Mouse (Mus musculus) erythroid progenitor cell, adult 5-6 weeks (primary cell): ENCODE results near the gene Slc5a1. TPM values are rescaled to one million over a fixed set of nuclear protein-coding genes. Genes with fewer than 3 reads are reported as not detected.

Source experiments
- ATAC-seq: replicated peaks from 2 replicates; pipeline ENCODE4 v1.8.0; 2016; ENCODE audit warnings: moderate number of reproducible peaks, mild to moderate bottlenecking, moderate TSS enrichment, inconsistent platforms; ENCODE audit not compliant: poor library complexity, low FRiP score, severe bottlenecking
- total RNA-seq, 2 experiments: library from RNA; stranded (forward) in 1 of 2; stranded (reverse) in 1 of 2; fragments of 150-400 nt in 1 of 2; fragments of 186-747, 209-891 nt in 1 of 2; gene quantifications; 2 replicates each; pipeline versions ENCODE4 v1.2.3 to v1.2.4; 2015 to 2017; ENCODE audit warnings: low replicate concordance in 2 of 2

Gene Slc5a1
- total RNA-seq (2015; ENCODE audit: low replicate concordance) (not detected in 2 replicates), total RNA-seq (2017; ENCODE audit: low replicate concordance) (not detected in 2 replicates)

- ATAC-seq, result no peak
Measured at GRCm38 (mm10) chr5:33104025-33104481, at the start of gene Slc5a1. TSS of gene Slc5a1 (plus strand) at chr5:33104219.

- no peak for ATAC-seq
Measured at GRCm38 (mm10) chr5:33056126-33056765, 47.8 kb upstream of the Slc5a1 start.

GRCm38 (mm10) chr5:33070071-33070470 is 33.9 kb upstream of the Slc5a1 start:
- no peak for ATAC-seq

GRCm38 (mm10) chr5:33076490-33077191 is 27.4 kb upstream of the Slc5a1 start:
- no peak for ATAC-seq

GRCm38 (mm10) chr5:33082896-33083295 is 21.1 kb upstream of the Slc5a1 start:
- ATAC-seq, result no peak

- ATAC-seq, result no peak
Measured at GRCm38 (mm10) chr5:33084599-33084998, 19.4 kb upstream of the Slc5a1 start.

GRCm38 (mm10) chr5:33091342-33091741 is 12.7 kb upstream of the Slc5a1 start:
- no peak for ATAC-seq

GRCm38 (mm10) chr5:33095315-33095714 is 8.7 kb upstream of the Slc5a1 start:
- no peak for ATAC-seq

GRCm38 (mm10) chr5:33102369-33103055 is 1.5 kb upstream of the Slc5a1 start:
- no peak for ATAC-seq

GRCm38 (mm10) chr5:33104876-33105275 is 857 bp downstream of the Slc5a1 start:
- no peak for ATAC-seq

GRCm38 (mm10) chr5:33105660-33106059 is 1.6 kb downstream of the Slc5a1 start:
- no peak for ATAC-seq

- ATAC-seq, result no peak
Measured at GRCm38 (mm10) chr5:33107056-33107455, 3.0 kb downstream of the Slc5a1 start.

- ATAC-seq, result no peak
Measured at GRCm38 (mm10) chr5:33107778-33108405, 3.9 kb downstream of the Slc5a1 start.

GRCm38 (mm10) chr5:33121871-33122315 is 17.9 kb downstream of the Slc5a1 start:
- no peak for ATAC-seq

GRCm38 (mm10) chr5:33123658-33124057 is 19.6 kb downstream of the Slc5a1 start:
- ATAC-seq, result no peak

- no peak for ATAC-seq
Measured at GRCm38 (mm10) chr5:33125318-33125717, 21.3 kb downstream of the Slc5a1 start.

- no peak for ATAC-seq
Measured at GRCm38 (mm10) chr5:33134132-33134531, 30.1 kb downstream of the Slc5a1 start.

- no peak for ATAC-seq
Measured at GRCm38 (mm10) chr5:33135611-33136010, 31.6 kb downstream of the Slc5a1 start.

- ATAC-seq, result no peak
Measured at GRCm38 (mm10) chr5:33142790-33143455, 38.9 kb downstream of the Slc5a1 start.

- ATAC-seq, result no peak
Measured at GRCm38 (mm10) chr5:33144025-33144424, 40.0 kb downstream of the Slc5a1 start.
